Mouse (Mus musculus): Measurements from ENCODE around the gene Lpar2. TPM values are rescaled to one million over a fixed set of nuclear protein-coding genes. Genes with fewer than 3 reads are reported as not detected.

The Lpar2 gene
- total and polyA plus RNA-seq, 3 experiments: 0.74 to 3.0 (median 1.2) TPM

DNA sequence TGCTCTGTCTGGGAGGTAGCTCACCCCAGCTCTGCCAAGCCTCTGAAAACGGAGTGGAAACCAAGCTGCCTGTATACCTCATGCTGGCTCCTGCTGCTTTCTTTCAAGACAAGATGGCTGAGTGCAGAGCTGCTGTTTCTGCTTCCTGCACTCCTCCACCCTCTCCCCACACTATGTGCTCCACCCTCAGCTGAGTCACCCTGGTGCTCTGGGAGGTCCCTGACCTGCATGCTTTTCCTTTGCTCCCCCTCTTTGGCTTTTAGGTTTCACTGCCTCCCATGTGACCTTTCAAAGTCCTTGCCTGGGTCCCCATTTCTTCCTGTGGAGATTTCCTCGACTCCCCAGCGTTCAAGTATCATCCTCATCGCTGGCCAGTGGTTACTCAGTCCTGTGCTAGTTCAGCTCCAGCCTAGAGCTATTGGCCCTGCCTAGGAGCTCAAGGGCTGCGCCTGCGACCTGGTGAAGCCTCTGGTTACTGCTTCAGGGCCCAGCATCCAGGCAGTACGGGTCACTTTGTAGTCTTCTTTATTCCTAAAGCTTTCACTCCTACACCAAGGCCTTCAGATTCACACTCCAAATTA, 28.8 kb downstream of the Lpar2 start:
- in situ Hi-C loops (cut with MboI; ENCODE audit: low pct_ligation_motif_present, low pct_unique_long_range_greater_than_20kb, low sequenced_read_pairs): no loop called here
- Histone ChIP-seq H3K27ac (ENCODE audit: insufficient read depth, low read depth) (no peak overlapping the region), H3K79me2 (replicated peaks; ENCODE audit: control insufficient read depth, extremely low read depth, insufficient read depth, poor library complexity, severe bottlenecking) (no peaks in the 10 kb centered on the region), H3K36me3 (replicated peaks in 1 of 2; ENCODE audit: control insufficient read depth in 1 of 2, insufficient read depth in 1 of 2, low read length in 1 of 2) (no peaks in the 10 kb centered on the region), H3K4me3 (replicated peaks in 1 of 3; ENCODE audit: low read depth in 2 of 3, low read length in 2 of 3, poor library complexity in 1 of 3) (no peak overlapping the region), H3K9ac (ENCODE audit: insufficient read depth, low read depth) (no peak overlapping the region), H3K4me2 (ENCODE audit: insufficient read depth, low read depth, poor library complexity, severe bottlenecking) (no peak overlapping the region), H3K27me3 (replicated peaks) (no peaks in the 10 kb centered on the region), H3K4me1 (ENCODE audit: control insufficient read depth in 1 of 2, insufficient read depth in 2 of 2) (peaks cover 0 to 9% of the 10 kb centered on the region in 2 experiments; a peak in 2 of 4 replicates), H3K9me3 (replicated peaks; ENCODE audit: low read length) (no peaks in the 10 kb centered on the region)
- DNase-seq (ENCODE audit: extremely low read depth): no peak
- TF ChIP-seq ZMIZ1 (IDR thresholded peaks at IDR 0.05; ENCODE audit: low read depth, low read length) (no peak), ETS1 (conservative IDR thresholded peaks at IDR 0.05; ENCODE audit: low read depth, low read length) (no peak), HCFC1 (IDR thresholded peaks at IDR 0.05; ENCODE audit: low read depth, low read length) (no peak), TCF12 (IDR thresholded peaks at IDR 0.05; ENCODE audit: low read depth, low read length) (no peak), JUN (IDR thresholded peaks at IDR 0.05; ENCODE audit: insufficient read depth, low read depth, low read length) (no peak), ZC3H11A (IDR thresholded peaks at IDR 0.05; ENCODE audit: low read depth, low read length) (no peak), KAT2A (IDR thresholded peaks at IDR 0.05; ENCODE audit: insufficient replicate concordance, low read length) (no peak), BHLHE40 (IDR thresholded peaks at IDR 0.05; ENCODE audit: low read depth, low read length) (no peak), MEF2A (IDR thresholded peaks at IDR 0.05; ENCODE audit: borderline replicate concordance, low read depth, low read length) (no peak)
- dilution Hi-C loops (cut with MboI; ENCODE audit: extremely low pct_ligation_motif_present, extremely low pct_unique_long_range_greater_than_20kb, low sequenced_read_pairs): no loop called here

GRCm38 (mm10) chr8:69853869-69854268, 31.6 kb downstream of the Lpar2 start:
- Histone ChIP-seq H3K79me2 (replicated peaks; ENCODE audit: control insufficient read depth, extremely low read depth, insufficient read depth, poor library complexity, severe bottlenecking) (no peaks in the 10 kb centered on the region), H3K27me3 (replicated peaks) (no peaks in the 10 kb centered on the region), H3K27ac (ENCODE audit: insufficient read depth, low read depth) (no peak overlapping the region), H3K4me1 (ENCODE audit: control insufficient read depth in 1 of 2, insufficient read depth in 2 of 2) (peaks cover 0 to 9% of the 10 kb centered on the region in 2 experiments; a peak in 2 of 4 replicates), H3K9me3 (replicated peaks; ENCODE audit: low read length) (no peaks in the 10 kb centered on the region), H3K4me3 (replicated peaks in 1 of 3; ENCODE audit: low read depth in 2 of 3, low read length in 2 of 3, poor library complexity in 1 of 3) (no peak overlapping the region), H3K36me3 (replicated peaks in 1 of 2; ENCODE audit: control insufficient read depth in 1 of 2, insufficient read depth in 1 of 2, low read length in 1 of 2) (no peaks in the 10 kb centered on the region), H3K4me2 (ENCODE audit: insufficient read depth, low read depth, poor library complexity, severe bottlenecking) (no peak overlapping the region), H3K9ac (ENCODE audit: insufficient read depth, low read depth) (no peak overlapping the region)
- in situ Hi-C loops (cut with MboI; ENCODE audit: low pct_ligation_motif_present, low pct_unique_long_range_greater_than_20kb, low sequenced_read_pairs): no loop called here
- TF ChIP-seq CTCF (conservative IDR thresholded peaks at IDR 0.05 in 1 of 2, IDR thresholded peaks at IDR 0.05 in 1 of 2; ENCODE audit: low read depth in 2 of 2, low read length in 2 of 2) (peak in 1 of 2 experiments; percentile 15; a peak in 2 of 4 replicates), TCF12 (IDR thresholded peaks at IDR 0.05; ENCODE audit: low read depth, low read length) (no peak), BHLHE40 (IDR thresholded peaks at IDR 0.05; ENCODE audit: low read depth, low read length) (no peak), ZC3H11A (IDR thresholded peaks at IDR 0.05; ENCODE audit: low read depth, low read length) (no peak), IRF4 (IDR thresholded peaks at IDR 0.05; ENCODE audit: low read depth, low read length) (no peak), CHD2 (IDR thresholded peaks at IDR 0.05; ENCODE audit: low read length) (no peak), CHD1 (IDR thresholded peaks at IDR 0.05; ENCODE audit: low read depth, low read length) (no peak), KAT2A (IDR thresholded peaks at IDR 0.05; ENCODE audit: insufficient replicate concordance, low read length) (no peak), ZMIZ1 (IDR thresholded peaks at IDR 0.05; ENCODE audit: low read depth, low read length) (no peak), NELFE (IDR thresholded peaks at IDR 0.05; ENCODE audit: low read depth, low read length) (no peak), HCFC1 (IDR thresholded peaks at IDR 0.05; ENCODE audit: low read depth, low read length) (no peak), MXI1 (IDR thresholded peaks at IDR 0.05; ENCODE audit: low read depth, low read length) (no peak), RAD21 (IDR thresholded peaks at IDR 0.05; ENCODE audit: low read depth, low read length) (peak; percentile 2), ELF1 (IDR thresholded peaks at IDR 0.05; ENCODE audit: low read depth, low read length) (no peak)
- dilution Hi-C loops (cut with MboI; ENCODE audit: extremely low pct_ligation_motif_present, extremely low pct_unique_long_range_greater_than_20kb, low sequenced_read_pairs): no loop called here
- no peak for DNase-seq (ENCODE audit: extremely low read depth)
